Mouse (Mus musculus) erythroid progenitor cell, adult 5-6 weeks (primary cell): ENCODE results near the gene Hbp1. TPM values are rescaled to one million over a fixed set of nuclear protein-coding genes. Genes with fewer than 3 reads are reported as not detected.

Experiments
- total RNA-seq, 2 experiments: library from RNA; stranded (forward) in 1 of 2; stranded (reverse) in 1 of 2; fragments of 150-400 nt in 1 of 2; fragments of 186-747, 209-891 nt in 1 of 2; gene quantifications; 2 replicates each; pipeline versions ENCODE4 v1.2.3 to v1.2.4; 2015 to 2017; ENCODE audit warnings: low replicate concordance in 2 of 2

The Hbp1 gene
- total RNA-seq, 2 experiments from 2014 or later = 72.6 to 109 TPM

Other genes with a start within 250 kb of the Hbp1 start
- gene Gpr22, start 236.6 kb downstream of the Hbp1 start, total RNA-seq (2015; ENCODE audit: low replicate concordance) = not detected in 2 replicates
- 0.13 TPM in 1 of 2 replicates, not detected in the other for gene Gpr22, start 236.6 kb downstream of the Hbp1 start, total RNA-seq (2017; ENCODE audit: low replicate concordance)
- gene Prkar2b, start 110.8 kb upstream of the Hbp1 start, total RNA-seq (2015; ENCODE audit: low replicate concordance) = 160 and 200 TPM in 2 replicates
- gene Prkar2b, start 110.8 kb upstream of the Hbp1 start, total RNA-seq (2017; ENCODE audit: low replicate concordance) = 154 and 188 TPM in 2 replicates